Comparison of ENCODE assay signal across 7 mouse cellular contexts in genomic region chr7:3705461-3705860, GRCm38 (mm10). TPM values are rescaled to one million over a fixed set of nuclear protein-coding genes. Genes with fewer than 3 reads are reported as not detected.
DNase-seq lines count a peak whose midpoint lies in the region; ATAC-seq and TF ChIP-seq lines count a peak whose summit lies in the region.
"Not testable (repeated sequence)": the region's sequence is repeated elsewhere in the genome, so short reads cannot be mapped to it uniquely, and the experiment has no call there.

No protein-coding gene starts in this region.

- TF ChIP-seq POLR2A in cerebellum, adult 2 months (IDR thresholded peaks at IDR 0.05; ENCODE audit: borderline replicate concordance, insufficient read depth, low read length): not testable (repeated sequence)

- not testable (repeated sequence) for H3K4me1 ChIP-seq in cerebellum, adult 2 months (ENCODE audit: control insufficient read depth, insufficient read depth, low read length); liver, embryonic 11.5 days (replicated peaks; ENCODE audit: control insufficient read depth, insufficient read depth, low read length)
- H3K4me1 ChIP-seq in forebrain, embryonic 13.5 days: peaks cover 22% of the 10 kb centered on the region
- H3K4me1 ChIP-seq in heart, embryonic 16.5 days (ENCODE audit: control insufficient read depth, insufficient read depth, low read length): peaks cover 20% of the 10 kb centered on the region
- peaks cover 11% of the 10 kb centered on the region for H3K4me1 ChIP-seq in intestine, embryonic 16.5 days (ENCODE audit: control insufficient read depth, insufficient read depth, low read length)
- H3K4me1 ChIP-seq in megakaryocyte, embryonic 14.5 days: peaks cover 27% of the 10 kb centered on the region
- H3K4me1 ChIP-seq in neural tube, embryonic 14.5 days (ENCODE audit: control insufficient read depth, insufficient read depth, low read length): peaks cover 20% of the 10 kb centered on the region

- not testable (repeated sequence) for H3K27me3 ChIP-seq in cerebellum, adult 2 months (ENCODE audit: control insufficient read depth, insufficient read depth, low read length); forebrain, embryonic 13.5 days; heart, embryonic 16.5 days (ENCODE audit: control insufficient read depth, insufficient read depth, low read length); intestine, embryonic 16.5 days (replicated peaks; ENCODE audit: control insufficient read depth, insufficient read depth, low read length); liver, embryonic 11.5 days (replicated peaks; ENCODE audit: control insufficient read depth, insufficient read depth, low read length); megakaryocyte, embryonic 14.5 days (replicated peaks); neural tube, embryonic 14.5 days (ENCODE audit: control insufficient read depth, insufficient read depth, low read length)

- peak overlapping the region; percentile 91 for H3K9ac ChIP-seq in forebrain, embryonic 13.5 days
- peak overlapping the region; percentile 89 for H3K9ac ChIP-seq in heart, embryonic 16.5 days (ENCODE audit: low read length)
- peak overlapping the region; percentile 86 for H3K9ac ChIP-seq in intestine, embryonic 16.5 days (ENCODE audit: low read depth, low read length)
- peak overlapping the region; percentile 98 for H3K9ac ChIP-seq in liver, embryonic 11.5 days (ENCODE audit: low read depth, low read length)
- peak overlapping the region; percentile 75 for H3K9ac ChIP-seq in neural tube, embryonic 14.5 days (replicated peaks; ENCODE audit: low read depth, low read length)

- 7% methylated on average over 7 of the region's 7 CpGs for WGBS in cerebellum, adult 2 months
- 2% methylated on average over 7 of the region's 7 CpGs for WGBS in forebrain, embryonic 13.5 days
- 3% methylated on average over 6 of the region's 7 CpGs for WGBS in heart, embryonic 16.5 days
- WGBS in intestine, embryonic 16.5 days: 1% methylated on average over 6 of the region's 7 CpGs
- 3% methylated on average over 6 of the region's 7 CpGs for WGBS in liver, embryonic 11.5 days
- 2% methylated on average over 6 of the region's 7 CpGs for WGBS in neural tube, embryonic 14.5 days

- TF ChIP-seq CTCF in cerebellum, adult 2 months (IDR thresholded peaks at IDR 0.05; ENCODE audit: borderline replicate concordance, insufficient read depth, low read depth, low read length): not testable (repeated sequence)

- not testable (repeated sequence) for H3K27ac ChIP-seq in cerebellum, adult 2 months (ENCODE audit: insufficient read depth, low read length); neural tube, embryonic 14.5 days (ENCODE audit: low read depth, low read length)
- H3K27ac ChIP-seq in forebrain, embryonic 13.5 days: 0 out of 2 replicates have a peak overlapping the region, but pooled peaks have one; percentile 25
- 0 out of 2 replicates have a peak overlapping the region, but pooled peaks have one; percentile 1 for H3K27ac ChIP-seq in heart, embryonic 16.5 days (ENCODE audit: low read length)
- peak overlapping the region; percentile 18; the same call in 1 of the 2 replicates for H3K27ac ChIP-seq in intestine, embryonic 16.5 days (ENCODE audit: low read length)
- H3K27ac ChIP-seq in liver, embryonic 11.5 days (ENCODE audit: low read depth, low read length): peak overlapping the region; percentile 95

- not testable (repeated sequence) for H3K9me3 ChIP-seq in forebrain, embryonic 13.5 days (replicated peaks); heart, embryonic 16.5 days (replicated peaks; ENCODE audit: control insufficient read depth, low read length); intestine, embryonic 16.5 days (ENCODE audit: control insufficient read depth, low read length); liver, embryonic 11.5 days (ENCODE audit: control insufficient read depth, low read length); megakaryocyte, embryonic 14.5 days; neural tube, embryonic 14.5 days (ENCODE audit: control insufficient read depth, low read length)

- peak overlapping the region; percentile 96 for H3K4me2 ChIP-seq in forebrain, embryonic 13.5 days
- peak overlapping the region; percentile 92 for H3K4me2 ChIP-seq in heart, embryonic 16.5 days (ENCODE audit: low read depth, low read length)
- H3K4me2 ChIP-seq in intestine, embryonic 16.5 days (ENCODE audit: low read depth, low read length): peak overlapping the region; percentile 77
- peak overlapping the region; percentile 94 for H3K4me2 ChIP-seq in liver, embryonic 11.5 days
- peak overlapping the region; percentile 96 for H3K4me2 ChIP-seq in neural tube, embryonic 14.5 days (ENCODE audit: low read depth, low read length)

- DNase-seq in cerebellum, adult 2 months; liver, embryonic 11.5 days (ENCODE audit: low spot score): not testable (repeated sequence)

- peaks cover 40% of the 10 kb centered on the region for H3K36me3 ChIP-seq in forebrain, embryonic 13.5 days (ENCODE audit: poor library complexity, severe bottlenecking)
- H3K36me3 ChIP-seq in heart, embryonic 16.5 days (ENCODE audit: control insufficient read depth, insufficient read depth): peaks cover 32% of the 10 kb centered on the region
- H3K36me3 ChIP-seq in intestine, embryonic 16.5 days (ENCODE audit: control insufficient read depth, insufficient read depth, low read length): peaks cover 11% of the 10 kb centered on the region; the same call in 1 of the 2 replicates
- H3K36me3 ChIP-seq in liver, embryonic 11.5 days (ENCODE audit: control insufficient read depth, insufficient read depth, low read length): peaks cover 23% of the 10 kb centered on the region
- H3K36me3 ChIP-seq in megakaryocyte, embryonic 14.5 days (replicated peaks; ENCODE audit: low read length): peaks cover 34% of the 10 kb centered on the region
- peaks cover 24% of the 10 kb centered on the region for H3K36me3 ChIP-seq in neural tube, embryonic 14.5 days (ENCODE audit: control insufficient read depth, insufficient read depth, low read length)

- H3K4me3 ChIP-seq in cerebellum, adult 2 months (replicated peaks; ENCODE audit: insufficient read depth, low read depth, low read length): peak overlapping the region; percentile 31
- peak overlapping the region; percentile 87 for H3K4me3 ChIP-seq in forebrain, embryonic 13.5 days
- H3K4me3 ChIP-seq in heart, embryonic 16.5 days (ENCODE audit: low read length): peak overlapping the region; percentile 89
- peak overlapping the region; percentile 83 for H3K4me3 ChIP-seq in intestine, embryonic 16.5 days (ENCODE audit: low read length)
- peak overlapping the region; percentile 95 for H3K4me3 ChIP-seq in liver, embryonic 11.5 days (ENCODE audit: low read depth, low read length)
- H3K4me3 ChIP-seq in megakaryocyte, embryonic 14.5 days (replicated peaks): peak overlapping the region; percentile 95
- H3K4me3 ChIP-seq in neural tube, embryonic 14.5 days (ENCODE audit: low read depth, low read length): peak overlapping the region; percentile 69

- ATAC-seq in forebrain, embryonic 13.5 days; heart, embryonic 16.5 days (replicated peaks; ENCODE audit: extremely low read depth, insufficient read depth, low FRiP score); intestine, embryonic 16.5 days; liver, embryonic 11.5 days (replicated peaks; ENCODE audit: low FRiP score); neural tube, embryonic 14.5 days (ENCODE audit: low read depth): not testable (repeated sequence)

RNA-seq across cellular contexts. Expression of gene Rps9, which starts 1.7 kb away (rescaled TPM):
- 866 and 1,027 TPM in 2 replicates for polyA plus RNA-seq in cerebellum, adult 2 months (2012; rRNA removed)
- polyA plus RNA-seq in forebrain, embryonic 13.5 days (2015; fragmentation: Nextera tagmentation; extraction: Ambion mirVana): 1,199 and 1,336 TPM in 2 replicates
- polyA plus RNA-seq in heart, embryonic 16.5 days (2015; fragmentation: Nextera tagmentation; extraction: Ambion mirVana): 814 and 845 TPM in 2 replicates
- 1,268 and 1,365 TPM in 2 replicates for polyA plus RNA-seq in intestine, embryonic 16.5 days (2015; fragmentation: Nextera tagmentation; extraction: Ambion mirVana)
- 1,767 and 1,846 TPM in 2 replicates for polyA plus RNA-seq in liver, embryonic 11.5 days (2014; fragmentation: Nextera tagmentation; extraction: Ambion mirVana)
- polyA plus RNA-seq in megakaryocyte, embryonic 14.5 days (2012; ENCODE audit: insufficient read depth, low replicate concordance): 123 and 1,094 TPM in 2 replicates
- 703 and 810 TPM in 2 replicates for polyA plus RNA-seq in neural tube, embryonic 14.5 days (2014; fragmentation: Nextera tagmentation; extraction: Ambion mirVana)

RNA-seq across cellular contexts. Expression of gene Mboat7, which starts 12.1 kb away (rescaled TPM):
- 114 and 115 TPM in 2 replicates for polyA plus RNA-seq in cerebellum, adult 2 months (2012; rRNA removed)
- polyA plus RNA-seq in forebrain, embryonic 13.5 days (2015; fragmentation: Nextera tagmentation; extraction: Ambion mirVana): 36.2 and 41.6 TPM in 2 replicates
- polyA plus RNA-seq in heart, embryonic 16.5 days (2015; fragmentation: Nextera tagmentation; extraction: Ambion mirVana): 35.8 and 37.8 TPM in 2 replicates
- 54.8 and 60.7 TPM in 2 replicates for polyA plus RNA-seq in intestine, embryonic 16.5 days (2015; fragmentation: Nextera tagmentation; extraction: Ambion mirVana)
- polyA plus RNA-seq in liver, embryonic 11.5 days (2014; fragmentation: Nextera tagmentation; extraction: Ambion mirVana): 35.7 and 36.7 TPM in 2 replicates
- polyA plus RNA-seq in megakaryocyte, embryonic 14.5 days (2012; ENCODE audit: insufficient read depth, low replicate concordance): 210 and 251 TPM in 2 replicates
- 74.9 and 76.4 TPM in 2 replicates for polyA plus RNA-seq in neural tube, embryonic 14.5 days (2014; fragmentation: Nextera tagmentation; extraction: Ambion mirVana)

RNA-seq across cellular contexts. Expression of gene Tsen34, which starts 12.8 kb away (rescaled TPM):
- polyA plus RNA-seq in cerebellum, adult 2 months (2012; rRNA removed): 112 and 115 TPM in 2 replicates
- polyA plus RNA-seq in forebrain, embryonic 13.5 days (2015; fragmentation: Nextera tagmentation; extraction: Ambion mirVana): 227 and 236 TPM in 2 replicates
- polyA plus RNA-seq in heart, embryonic 16.5 days (2015; fragmentation: Nextera tagmentation; extraction: Ambion mirVana): 207 and 237 TPM in 2 replicates
- 191 and 208 TPM in 2 replicates for polyA plus RNA-seq in intestine, embryonic 16.5 days (2015; fragmentation: Nextera tagmentation; extraction: Ambion mirVana)
- 103 and 106 TPM in 2 replicates for polyA plus RNA-seq in liver, embryonic 11.5 days (2014; fragmentation: Nextera tagmentation; extraction: Ambion mirVana)
- polyA plus RNA-seq in megakaryocyte, embryonic 14.5 days (2012; ENCODE audit: insufficient read depth, low replicate concordance): 60.0 and 93.4 TPM in 2 replicates
- 255 and 265 TPM in 2 replicates for polyA plus RNA-seq in neural tube, embryonic 14.5 days (2014; fragmentation: Nextera tagmentation; extraction: Ambion mirVana)

RNA-seq across cellular contexts. Expression of gene Pirb, which starts 14.7 kb away (rescaled TPM):
- 0.27 and 0.31 TPM in 2 replicates for polyA plus RNA-seq in cerebellum, adult 2 months (2012; rRNA removed)
- polyA plus RNA-seq in forebrain, embryonic 13.5 days (2015; fragmentation: Nextera tagmentation; extraction: Ambion mirVana): 0.18 and 0.19 TPM in 2 replicates
- polyA plus RNA-seq in heart, embryonic 16.5 days (2015; fragmentation: Nextera tagmentation; extraction: Ambion mirVana): 0.76 and 1.3 TPM in 2 replicates
- 0.94 and 1.1 TPM in 2 replicates for polyA plus RNA-seq in intestine, embryonic 16.5 days (2015; fragmentation: Nextera tagmentation; extraction: Ambion mirVana)
- 1.0 and 1.3 TPM in 2 replicates for polyA plus RNA-seq in liver, embryonic 11.5 days (2014; fragmentation: Nextera tagmentation; extraction: Ambion mirVana)
- 14.2 TPM in 1 of 2 replicates, not detected in the other for polyA plus RNA-seq in megakaryocyte, embryonic 14.5 days (2012; ENCODE audit: insufficient read depth, low replicate concordance)
- 0.12 and 0.35 TPM in 2 replicates for polyA plus RNA-seq in neural tube, embryonic 14.5 days (2014; fragmentation: Nextera tagmentation; extraction: Ambion mirVana)

RNA-seq across cellular contexts. Expression of gene Tmc4, which starts 28.1 kb away (rescaled TPM):
- 10.8 and 11.7 TPM in 2 replicates for polyA plus RNA-seq in cerebellum, adult 2 months (2012; rRNA removed)
- 2.1 and 3.4 TPM in 2 replicates for polyA plus RNA-seq in forebrain, embryonic 13.5 days (2015; fragmentation: Nextera tagmentation; extraction: Ambion mirVana)
- 7.0 and 7.3 TPM in 2 replicates for polyA plus RNA-seq in heart, embryonic 16.5 days (2015; fragmentation: Nextera tagmentation; extraction: Ambion mirVana)
- 104 and 110 TPM in 2 replicates for polyA plus RNA-seq in intestine, embryonic 16.5 days (2015; fragmentation: Nextera tagmentation; extraction: Ambion mirVana)
- 10.0 and 12.1 TPM in 2 replicates for polyA plus RNA-seq in liver, embryonic 11.5 days (2014; fragmentation: Nextera tagmentation; extraction: Ambion mirVana)
- 3.3 and 9.3 TPM in 2 replicates for polyA plus RNA-seq in megakaryocyte, embryonic 14.5 days (2012; ENCODE audit: insufficient read depth, low replicate concordance)
- 4.1 and 6.2 TPM in 2 replicates for polyA plus RNA-seq in neural tube, embryonic 14.5 days (2014; fragmentation: Nextera tagmentation; extraction: Ambion mirVana)

Comparison
In these comparisons a context has a peak if more than half of its experiments do, and no peak if none do; other contexts are left out.
1. H3K4me3 ChIP-seq: peak in every context shown above with its lines; median percentile 95 in liver, embryonic 11.5 days; 95 in megakaryocyte, embryonic 14.5 days; 89 in heart, embryonic 16.5 days; 87 in forebrain, embryonic 13.5 days; 83 in intestine, embryonic 16.5 days; 69 in neural tube, embryonic 14.5 days; 31 in cerebellum, adult 2 months.